Mouse (Mus musculus) T-helper 17 cell (primary cell): ENCODE measurements around the gene Pou2f2.

ENCODE experiments used
- in situ Hi-C, 2 experiments: fragments of 300-600 bp; cut with MboI, MseI; formaldehyde crosslinking; loops; 1 replicate in 1 of 2; 2 replicates in 1 of 2; pipeline ENCODE4 v1.15.1; 2025; ENCODE audit warnings: high pct_unique_total_duplicates in 2 of 2

Gene Pou2f2

GRCm38 (mm10) chr7:25150151-25150663, 29.3 kb downstream of the Pou2f2 start:
- in situ Hi-C loops: no loop called here

GRCm38 (mm10) chr7:25145896-25146295, 33.6 kb downstream of the Pou2f2 start:
- in situ Hi-C loops: no loop called here

- in situ Hi-C loops: no loop called here
Observed at GRCm38 (mm10) chr7:25141761-25142160, 37.8 kb downstream of the Pou2f2 start.

GRCm38 (mm10) chr7:25137553-25137952, 42.0 kb downstream of the Pou2f2 start:
- in situ Hi-C loops: loop anchor here in 1 of 2 experiments (10.0 kb wide), 1 partner anchor 47 kb away; no protein-coding TSS in a partner anchor

GRCm38 (mm10) chr7:25133092-25134049, 46.2 kb downstream of the Pou2f2 start:
- in situ Hi-C loops: loop anchor here (5.0 to 10.0 kb wide), 4 partner anchors 49 to 144 kb away; no protein-coding TSS in a partner anchor

GRCm38 (mm10) chr7:25132318-25132960, 47.1 kb downstream of the Pou2f2 start:
- in situ Hi-C loops: loop anchor here (5.0 to 10.0 kb wide), 4 partner anchors 50 to 145 kb away; no protein-coding TSS in a partner anchor

GRCm38 (mm10) chr7:25131247-25131646, 48.3 kb downstream of the Pou2f2 start:
- in situ Hi-C loops: loop anchor here (5.0 to 10.0 kb wide), 4 partner anchors 51 to 146 kb away; no protein-coding TSS in a partner anchor

GRCm38 (mm10) chr7:25130565-25130964, 49.0 kb downstream of the Pou2f2 start:
- in situ Hi-C loops: loop anchor here (5.0 to 10.0 kb wide), 4 partner anchors 52 to 147 kb away; no protein-coding TSS in a partner anchor

GRCm38 (mm10) chr7:25129390-25129979, 50.0 kb downstream of the Pou2f2 start:
- in situ Hi-C loops: loop anchor here in 1 of 2 experiments (5.0 kb wide), 1 partner anchor 222 kb away; no protein-coding TSS in a partner anchor

- in situ Hi-C loops: loop anchor here in 1 of 2 experiments (5.0 kb wide), 1 partner anchor 221 kb away; no protein-coding TSS in a partner anchor
Observed at GRCm38 (mm10) chr7:25127971-25128370, 51.6 kb downstream of the Pou2f2 start.

- in situ Hi-C loops: loop anchor here in 1 of 2 experiments (5.0 kb wide), 1 partner anchor 218 kb away; no protein-coding TSS in a partner anchor
Observed at GRCm38 (mm10) chr7:25125716-25126281, 53.7 kb downstream of the Pou2f2 start.

GRCm38 (mm10) chr7:25121240-25121786, 58.2 kb downstream of the Pou2f2 start:
- in situ Hi-C loops: no loop called here

GRCm38 (mm10) chr7:25120061-25120834, 59.3 kb downstream of the Pou2f2 start:
- in situ Hi-C loops: no loop called here

- in situ Hi-C loops: no loop called here
Observed at GRCm38 (mm10) chr7:25112956-25113603, 66.4 kb downstream of the Pou2f2 start.

- in situ Hi-C loops: no loop called here
Observed at GRCm38 (mm10) chr7:25112178-25112955, 67.2 kb downstream of the Pou2f2 start.

GRCm38 (mm10) chr7:25110336-25110735, 69.2 kb downstream of the Pou2f2 start:
- in situ Hi-C loops: no loop called here

GRCm38 (mm10) chr7:25109355-25109754, 70.2 kb downstream of the Pou2f2 start:
- in situ Hi-C loops: no loop called here

- in situ Hi-C loops: no loop called here
Observed at GRCm38 (mm10) chr7:25106790-25107502, 72.6 kb downstream of the Pou2f2 start.
